Mouse (Mus musculus): ENCODE measurements around the gene Prnp. TPM values are rescaled to one million over a fixed set of nuclear protein-coding genes. Genes with fewer than 3 reads are reported as not detected.

Gene Prnp
- polyA plus RNA-seq, 2 experiments from 2014 or later, result 11.8 to 12.3 TPM

GRCm38 (mm10) chr2:131949767-131950597, 40.3 kb downstream of the Prnp start:
- ATAC-seq, result peak; percentile 61

- ATAC-seq, result peak; percentile 92
Measured at GRCm38 (mm10) chr2:131950598-131951095, 40.9 kb downstream of the Prnp start, which contains the start of gene Prnd. TSS of gene Prnd (plus strand) at chr2:131950861.

- ATAC-seq, result no peak
Measured at GRCm38 (mm10) chr2:131952456-131952855, 42.7 kb downstream of the Prnp start.

GRCm38 (mm10) chr2:131952961-131953538, 43.3 kb downstream of the Prnp start:
- ATAC-seq, result no peak

DNA sequence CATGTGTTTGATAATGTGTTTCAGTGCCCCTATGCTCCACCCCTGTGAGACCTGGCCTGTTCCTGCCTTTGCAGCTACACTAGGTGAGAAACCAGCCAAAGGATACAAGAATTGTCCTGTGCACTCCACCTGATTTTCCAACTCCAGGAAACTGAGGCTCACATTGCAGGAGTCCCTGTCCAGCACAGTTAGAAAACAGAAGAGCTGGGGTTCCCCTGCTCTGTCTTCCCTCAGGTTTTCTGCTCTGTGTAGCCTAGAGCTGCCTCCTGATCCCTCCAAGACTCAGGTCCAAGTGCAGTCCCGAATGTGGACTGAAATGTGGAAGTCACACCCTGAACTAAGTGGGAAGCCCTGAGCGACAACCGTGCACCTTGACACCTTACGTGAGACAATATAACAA, 44.0 kb downstream of the Prnp start:
- ATAC-seq, result no peak

- ATAC-seq, result no peak
Measured at GRCm38 (mm10) chr2:131954835-131955234, 45.1 kb downstream of the Prnp start.

GRCm38 (mm10) chr2:131955264-131955663, 45.5 kb downstream of the Prnp start:
- ATAC-seq, result peak; percentile 57

DNA sequence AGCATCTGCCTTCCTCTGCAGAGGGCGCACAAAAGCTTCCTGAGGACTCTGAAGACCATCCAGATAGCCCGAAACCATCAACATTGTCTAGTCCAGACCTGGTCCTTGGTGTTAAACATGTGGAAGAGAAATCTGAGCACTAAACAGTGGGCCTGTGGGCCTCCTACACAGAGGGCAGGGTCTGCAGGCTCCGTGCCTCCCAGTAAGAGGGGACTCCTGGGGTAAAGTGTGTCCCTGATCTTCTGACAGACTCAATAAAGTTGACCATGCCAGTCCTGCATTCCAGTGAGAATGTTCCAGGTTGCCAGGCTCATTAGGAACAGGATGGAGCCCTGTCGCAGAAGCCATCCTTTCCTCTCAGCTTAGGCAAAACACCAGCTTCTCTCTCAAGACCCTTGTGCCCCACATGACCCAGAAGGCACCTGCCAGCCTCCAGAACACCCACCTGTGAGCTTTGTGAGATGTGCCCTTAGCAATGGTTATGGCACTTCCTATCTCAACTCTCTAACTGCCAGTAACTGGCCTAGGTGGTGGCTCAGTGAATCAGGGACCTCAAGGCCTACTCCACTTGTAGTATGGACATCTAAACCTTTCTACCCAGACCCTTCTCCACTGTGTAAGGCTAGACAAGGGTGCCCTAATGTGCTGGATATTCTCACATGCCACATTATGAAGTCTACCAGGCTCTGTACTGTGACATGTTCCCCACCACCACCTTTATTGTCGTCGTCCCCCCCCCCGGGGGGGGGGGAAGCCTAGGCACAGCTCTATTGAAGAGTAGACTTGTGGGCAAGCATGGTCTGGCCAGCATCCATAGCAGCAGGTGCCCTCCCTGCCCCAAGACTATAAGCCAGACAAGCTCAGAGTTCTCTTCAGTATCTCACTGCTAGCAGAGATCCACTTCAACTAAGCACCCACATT, 46.9 kb downstream of the Prnp start:
- no peak for ATAC-seq

GRCm38 (mm10) chr2:131957731-131958222, 48.0 kb downstream of the Prnp start:
- ATAC-seq, result no peak

DNA sequence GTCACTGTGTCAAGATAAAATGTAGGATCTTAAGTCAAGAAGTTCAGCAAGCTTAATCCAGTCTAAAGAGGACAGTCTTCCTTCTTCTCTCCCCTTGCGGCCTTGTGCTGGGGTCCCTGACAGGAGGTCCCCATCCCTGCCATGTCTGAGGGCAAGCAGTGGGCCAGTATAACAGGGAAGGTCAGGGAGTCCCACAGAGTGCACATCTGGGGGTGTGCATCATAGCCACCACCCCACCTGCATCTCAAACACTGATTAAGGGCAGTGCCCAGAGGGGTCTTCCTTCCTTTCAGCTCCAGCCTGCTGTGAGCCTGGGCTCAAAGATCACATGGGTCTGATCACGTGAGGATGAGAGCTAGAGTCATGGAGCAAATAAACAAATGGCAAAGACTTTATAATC, 51.9 kb downstream of the Prnp start:
- ATAC-seq, result no peak

- no peak for ATAC-seq
Measured at GRCm38 (mm10) chr2:131970597-131970996, 60.9 kb downstream of the Prnp start.

DNA sequence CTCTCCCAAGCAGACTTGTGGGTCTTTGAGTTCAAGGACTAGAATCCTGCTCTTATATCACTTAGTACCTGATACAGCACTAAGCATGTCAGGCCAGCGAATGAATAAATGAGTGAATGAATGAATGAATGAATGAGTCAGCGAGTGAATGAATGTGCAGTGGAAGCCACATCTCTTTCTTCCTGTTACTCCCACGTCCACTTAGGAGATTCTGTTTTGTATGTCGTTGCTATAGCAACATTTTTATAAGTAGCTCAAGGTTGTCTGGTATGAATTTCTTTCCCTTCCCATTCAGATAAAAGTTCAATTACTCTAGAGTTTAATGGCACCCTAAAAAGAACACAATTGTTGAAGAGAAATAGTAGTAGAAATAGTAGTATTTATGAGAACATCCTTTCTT, 61.4 kb downstream of the Prnp start:
- no peak for ATAC-seq

DNA sequence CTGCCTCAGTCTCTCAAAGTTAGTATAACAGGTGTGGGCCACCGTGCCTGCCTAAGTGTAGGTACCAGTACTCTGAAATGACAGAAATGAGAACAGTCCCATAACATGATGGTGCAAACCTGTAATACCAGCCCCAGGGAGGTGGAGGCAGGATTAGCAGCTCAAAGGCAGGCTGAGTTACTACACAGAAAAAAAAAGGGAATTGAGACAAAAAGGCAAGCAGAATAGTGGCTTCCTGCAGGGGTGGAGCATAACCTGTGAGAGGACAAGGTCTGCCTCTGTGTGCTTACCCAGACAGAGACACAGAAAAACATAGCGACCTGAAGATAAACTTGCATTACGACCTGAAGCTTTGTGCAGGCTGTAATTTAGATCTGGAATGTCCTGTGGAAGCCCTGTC, 66.9 kb downstream of the Prnp start:
- no peak for ATAC-seq

DNA sequence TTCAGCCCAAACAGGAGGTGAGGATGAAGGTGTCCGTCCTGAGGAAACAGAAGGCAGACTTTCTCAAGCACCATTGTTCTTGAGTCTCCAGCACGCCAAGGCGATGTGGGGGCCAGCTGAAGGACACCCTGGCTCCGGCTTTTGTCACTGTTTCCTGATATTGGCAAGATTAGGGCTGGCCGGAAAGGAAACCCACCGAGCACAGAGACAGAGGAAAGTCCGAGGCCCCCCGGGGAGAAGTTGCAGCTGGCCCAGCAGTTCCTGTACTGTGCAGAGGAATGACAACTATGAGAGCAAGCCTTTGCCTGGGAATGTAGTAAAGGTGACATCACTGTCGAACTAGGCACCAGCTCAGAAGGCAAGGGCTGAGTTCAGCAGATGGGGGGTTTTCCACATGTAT, 71.1 kb downstream of the Prnp start:
- no peak for ATAC-seq

GRCm38 (mm10) chr2:131982546-131983196, 72.9 kb downstream of the Prnp start:
- ATAC-seq, result peak; percentile 95

DNA sequence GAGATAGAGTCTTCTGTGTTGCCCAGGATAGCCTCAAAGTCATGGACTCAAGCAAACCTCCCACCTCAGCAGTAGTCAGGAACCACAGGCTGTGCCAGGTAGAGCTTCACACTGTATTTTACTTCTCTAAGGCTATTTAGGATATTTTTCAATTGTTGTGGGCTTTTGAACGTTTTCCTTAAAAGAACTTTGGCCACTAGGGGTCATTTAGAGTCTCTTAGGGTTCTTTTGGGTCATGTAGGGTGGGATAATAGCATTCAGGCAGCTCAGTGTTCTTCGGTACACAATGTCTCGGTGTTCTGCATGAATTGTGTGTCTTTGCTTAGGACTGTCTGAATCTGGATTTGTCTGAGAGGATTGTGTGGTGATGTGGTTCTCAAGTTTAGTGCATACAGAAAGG, 78.2 kb downstream of the Prnp start:
- ATAC-seq, result no peak

Other genes with a start within 250 kb of the Prnp start
- not detected for gene Erv3, start 50.2 kb upstream of the Prnp start, polyA plus RNA-seq (2017; shearing (Covaris generic))
- gene Prn, start within 50 bp of the Prnp start, polyA plus RNA-seq (2017; shearing (Covaris generic)), result not detected
- under 1 TPM in 1 of 2 experiments, not detected in 1; 0.19 TPM for gene Prnd, start 40.9 kb downstream of the Prnp start, polyA plus RNA-seq (2017; shearing (Covaris generic))
- gene Rassf2, start 120.3 kb downstream of the Prnp start, polyA plus RNA-seq (2017; shearing (Covaris generic)), result 100 to 1,000 TPM in 1 of 2 experiments, 10 to 100 TPM in 1; 67.6 to 113 TPM
- gene Slc23a2, start 235.2 kb downstream of the Prnp start, polyA plus RNA-seq (2017; shearing (Covaris generic)), result 10 to 100 TPM; 14.0 to 16.4 TPM